Mouse (Mus musculus): ENCODE data around the gene Fam131a.

Fam131a gene

GRCm38 (mm10) chr16:20739845-20740244 lies 46.8 kb downstream of the Fam131a start:
- DNase-seq (ENCODE audit: low spot score), result no peak

- DNase-seq (ENCODE audit: low spot score), result peak; percentile 81
Observed at GRCm38 (mm10) chr16:20746641-20747040, 53.6 kb downstream of the Fam131a start.

GRCm38 (mm10) chr16:20750518-20750917 lies 57.5 kb downstream of the Fam131a start:
- no peak for DNase-seq (ENCODE audit: low spot score)

Data from urinary bladder, postnatal 14 days (tissue).